Mouse (Mus musculus) bone marrow, adult 2 months (tissue): ENCODE results near the gene Nfia.

ENCODE experiments used
- CTCF ChIP-seq: fragments of 200-500 bp; IDR thresholded peaks from 2 replicates; pipeline ENCODE4 v1.5.1; 2011; ENCODE audit warnings: low read length, control low read depth; ENCODE audit not compliant: control insufficient read depth, insufficient read depth
- POLR2A ChIP-seq: fragments of 200-500 bp; IDR thresholded peaks from 2 replicates; pipeline ENCODE4 v1.6.1; 2011; ENCODE audit warnings: low read depth, mild to moderate bottlenecking, control low read depth, low read length, borderline replicate concordance; ENCODE audit not compliant: control insufficient read depth

DNA sequence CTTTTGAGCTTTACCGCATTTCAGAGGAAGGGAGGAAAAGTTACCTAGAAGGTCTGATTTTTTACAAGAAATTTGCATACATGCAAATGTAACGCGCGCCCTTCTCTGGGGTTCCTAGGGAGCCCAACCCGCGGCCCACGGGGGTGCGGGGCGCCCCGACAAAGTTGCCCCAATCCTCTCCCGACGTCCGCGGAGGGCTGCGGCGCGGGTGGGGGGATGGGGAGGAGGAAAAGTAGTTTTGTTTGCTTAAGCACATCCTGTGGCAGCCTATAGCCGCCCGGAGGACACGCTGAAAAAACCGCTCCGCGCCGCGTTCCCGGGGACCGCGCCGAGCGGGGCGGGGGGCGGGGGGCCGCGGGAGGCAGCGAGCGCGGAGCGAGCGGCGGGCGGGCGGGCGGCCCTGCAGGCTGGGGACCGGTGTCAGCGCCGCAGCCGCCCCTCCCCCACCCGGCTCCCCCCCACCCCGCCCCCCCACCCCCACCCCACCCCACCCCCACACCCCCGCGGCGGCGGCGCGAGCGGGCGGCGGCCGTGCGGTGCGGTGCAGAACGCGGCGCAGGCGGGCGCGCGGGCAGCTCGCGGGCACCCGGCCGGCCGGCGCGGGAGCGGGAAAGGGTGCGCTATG, 4.7 kb downstream of the Nfia start:
- TF ChIP-seq CTCF (no peak), POLR2A (no peak)
